Mouse (Mus musculus) frontal cortex, postnatal 25 days (tissue): Measurements from ENCODE around the gene Hist1h2bf.
"Not testable (repeated sequence)": the region's sequence is repeated elsewhere in the genome, so short reads cannot be mapped to it uniquely, and the experiment has no call there.

Source experiments
- DNase-seq, 2 experiments: peaks; one replicate each; pipeline ENCODE4 v3.0.0; 2022; ENCODE audit warnings: low spot score in 2 of 2

Gene Hist1h2bf

DNA sequence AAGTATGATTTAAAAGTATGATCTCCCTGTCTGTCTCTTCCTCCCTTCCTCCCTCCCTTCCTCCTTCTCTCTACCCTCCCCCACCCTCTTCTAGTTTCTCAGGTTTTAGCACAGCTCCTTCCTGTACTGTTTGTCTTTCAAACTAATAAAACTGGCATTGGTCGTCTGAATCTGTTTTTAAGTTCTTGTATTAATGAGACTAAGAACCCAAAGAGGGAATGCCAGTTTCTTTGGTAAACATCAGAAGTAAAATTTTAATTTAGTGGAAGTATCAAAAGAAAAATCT is 12.9 kb upstream of the Hist1h2bf start:
- DNase-seq, result no peak

DNA sequence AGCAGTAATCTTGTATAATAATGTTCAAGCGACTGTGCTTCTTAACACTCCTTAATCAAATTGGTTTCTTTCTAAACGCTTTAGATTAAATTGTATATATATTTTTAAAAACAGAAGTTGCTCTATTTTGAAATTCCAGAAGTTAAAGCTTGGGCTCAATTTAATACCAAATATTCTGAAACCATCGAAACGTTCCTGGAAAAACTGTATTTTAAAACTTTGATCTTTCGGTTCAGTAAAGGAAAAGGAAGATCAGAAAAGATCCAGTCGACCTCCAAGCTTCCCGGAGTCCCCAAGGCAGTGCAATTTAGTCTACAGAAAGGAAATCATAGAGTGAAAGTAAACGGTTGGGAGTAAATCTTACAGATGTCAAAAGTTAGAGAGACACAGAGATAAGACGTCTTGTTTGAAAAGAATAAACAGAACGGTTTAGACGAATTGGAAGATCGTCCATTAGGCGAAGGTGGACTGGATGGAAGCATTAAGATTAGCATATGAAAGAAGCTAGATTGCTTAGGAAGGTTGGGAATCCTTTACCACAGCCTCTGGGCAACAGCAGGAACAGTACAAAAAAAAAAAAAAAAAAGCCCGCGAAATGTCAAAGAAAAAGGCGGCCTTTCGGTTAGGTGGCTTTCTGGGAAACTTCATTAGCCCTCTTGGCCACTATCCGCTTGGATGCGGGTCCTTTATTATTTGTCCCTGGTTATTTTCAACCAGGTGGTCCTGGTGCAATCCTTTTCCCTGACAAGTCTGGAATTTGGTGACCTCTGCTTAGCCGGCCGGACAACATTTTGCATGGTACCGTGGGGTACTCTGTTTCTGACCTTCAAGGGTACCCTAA is 12.3 kb upstream of the Hist1h2bf start:
- DNase-seq, result no peak

DNA sequence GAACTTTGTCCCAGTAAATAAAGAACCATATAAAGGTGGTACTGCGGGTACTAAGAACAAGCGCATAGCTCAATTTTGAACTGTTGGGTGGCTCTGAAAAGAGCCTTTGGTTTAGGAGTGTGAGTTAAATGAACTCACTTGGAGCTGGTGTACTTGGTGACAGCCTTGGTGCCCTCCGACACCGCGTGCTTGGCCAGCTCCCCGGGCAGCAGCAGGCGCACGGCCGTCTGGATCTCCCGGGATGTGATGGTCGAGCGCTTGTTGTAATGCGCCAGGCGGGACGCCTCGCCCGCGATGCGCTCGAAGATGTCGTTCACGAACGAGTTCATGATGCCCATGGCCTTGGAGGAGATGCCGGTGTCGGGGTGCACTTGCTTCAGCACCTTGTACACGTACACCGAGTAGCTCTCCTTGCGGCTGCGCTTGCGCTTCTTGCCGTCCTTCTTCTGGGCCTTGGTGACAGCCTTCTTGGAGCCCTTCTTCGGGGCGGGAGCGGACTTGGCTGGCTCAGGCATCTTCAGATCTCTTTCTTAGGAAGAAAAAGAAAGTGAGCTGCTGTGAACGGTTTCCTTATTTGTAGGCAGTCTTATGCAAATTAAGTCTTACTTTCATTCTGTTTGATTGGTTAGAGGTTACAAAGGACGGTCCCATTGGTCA is 11.6 kb upstream of the Hist1h2bf start:
- DNase-seq, result peak; percentile 42 to 50

DNA sequence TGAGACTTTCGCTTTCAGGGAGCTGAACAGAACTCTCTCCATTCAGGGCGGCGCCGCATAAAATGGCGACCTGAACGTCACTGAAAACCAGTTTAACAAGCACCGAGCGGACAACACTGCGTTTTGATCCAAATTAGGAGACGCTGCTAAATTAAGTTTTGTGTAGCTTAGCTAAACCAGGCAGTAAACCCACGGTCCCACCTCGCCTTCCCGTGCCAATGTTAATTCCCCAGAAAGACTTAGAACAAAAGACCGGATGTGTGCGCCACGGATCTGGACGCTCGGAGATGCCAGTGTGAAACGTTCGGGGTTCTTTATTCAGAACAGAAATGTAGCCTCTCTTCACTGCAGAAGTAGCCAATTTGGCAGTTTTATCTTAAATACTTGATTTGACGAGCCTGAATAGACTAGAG is 11.0 kb upstream of the Hist1h2bf start:
- peak; percentile 52 to 53 for DNase-seq

DNA sequence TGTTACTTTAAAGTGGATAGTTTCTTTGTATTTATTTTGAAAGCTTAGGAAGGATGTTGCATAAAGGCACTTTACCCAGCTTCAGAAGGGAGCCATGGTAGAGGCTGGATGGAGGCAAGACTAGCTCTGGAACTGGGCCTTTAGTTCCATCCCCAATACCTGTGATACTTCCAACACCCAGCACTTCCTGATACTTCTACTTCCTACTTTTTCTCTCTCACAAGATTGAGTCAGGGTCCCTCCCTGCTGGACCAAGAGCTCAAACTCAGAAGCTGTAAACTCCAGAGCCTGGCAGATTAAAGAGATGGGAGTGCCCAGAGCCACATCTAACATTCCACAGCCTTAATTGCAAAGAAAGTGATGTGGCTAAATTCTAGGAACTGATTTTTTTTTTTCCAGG is 10.3 kb upstream of the Hist1h2bf start:
- no peak for DNase-seq

DNA sequence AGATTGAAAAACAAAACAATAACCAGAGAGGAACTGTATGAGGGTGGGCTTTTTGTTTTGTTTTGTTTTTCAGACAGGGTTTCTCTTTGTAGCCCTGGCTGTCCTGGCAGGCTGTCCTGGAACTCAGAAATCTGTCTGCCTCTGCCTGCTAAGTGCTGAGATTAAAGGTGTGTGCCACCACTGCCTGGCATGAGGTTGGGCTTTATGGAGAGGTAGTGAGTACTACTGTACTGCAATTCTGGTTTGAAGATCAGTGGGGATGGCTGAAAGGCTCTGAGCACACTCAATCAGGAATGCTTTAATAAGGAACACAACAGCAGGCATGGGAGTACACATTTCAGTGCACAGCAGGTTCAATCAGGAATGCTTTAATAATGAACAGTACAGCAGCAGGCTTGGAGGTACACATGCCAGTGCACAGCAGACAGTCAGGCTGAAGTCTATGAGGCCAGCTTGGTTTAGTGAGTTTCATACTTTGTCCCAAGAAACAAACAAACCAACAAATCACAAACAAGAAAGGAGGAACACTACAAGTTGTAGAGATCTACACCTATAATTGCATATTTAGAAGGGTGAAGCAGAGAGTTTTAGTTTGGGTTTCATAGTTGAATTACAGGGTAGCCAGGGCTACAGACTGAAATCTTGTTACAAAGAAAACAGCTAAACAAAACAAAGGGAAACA is 9.5 kb upstream of the Hist1h2bf start:
- no peak for DNase-seq

DNA sequence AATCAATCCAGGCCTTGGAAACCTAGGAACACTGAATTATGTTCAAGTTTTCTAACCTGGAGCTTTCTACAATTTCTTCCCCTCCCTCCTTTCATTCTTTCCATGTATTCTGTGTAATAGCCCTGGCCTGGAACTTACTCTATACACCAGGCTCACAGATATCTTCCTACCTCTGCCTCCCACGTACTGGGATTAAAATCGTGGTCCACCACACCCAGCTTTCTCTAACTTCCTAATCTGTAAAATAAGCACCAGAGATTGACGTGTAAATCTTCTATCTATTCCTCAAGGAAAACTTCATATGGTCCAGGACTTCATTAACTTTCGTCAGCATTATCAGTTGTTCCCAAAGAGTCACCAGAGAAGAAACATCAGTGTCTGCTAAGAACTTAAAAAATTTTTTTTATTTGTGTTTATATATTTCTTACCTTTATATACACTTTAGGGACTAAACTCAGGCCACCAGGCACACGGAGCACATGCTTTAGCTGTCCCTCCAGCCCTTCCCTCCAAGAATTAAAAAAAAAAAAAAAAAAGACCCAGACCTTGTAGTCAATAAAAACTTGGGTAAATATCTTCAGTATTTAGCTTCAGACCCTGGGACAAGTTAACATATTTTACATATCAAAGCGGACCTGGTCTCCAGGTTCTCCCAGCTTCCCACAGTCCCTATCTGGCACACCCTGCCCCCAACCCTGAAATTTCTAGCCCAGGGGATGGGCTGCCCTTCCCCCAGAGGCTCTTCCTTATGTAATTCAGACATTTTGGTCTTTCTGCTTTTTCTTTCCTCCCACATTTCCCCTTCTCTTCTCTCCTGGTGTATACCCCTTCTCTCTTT is 8.4 kb upstream of the Hist1h2bf start:
- DNase-seq, result no peak

DNA sequence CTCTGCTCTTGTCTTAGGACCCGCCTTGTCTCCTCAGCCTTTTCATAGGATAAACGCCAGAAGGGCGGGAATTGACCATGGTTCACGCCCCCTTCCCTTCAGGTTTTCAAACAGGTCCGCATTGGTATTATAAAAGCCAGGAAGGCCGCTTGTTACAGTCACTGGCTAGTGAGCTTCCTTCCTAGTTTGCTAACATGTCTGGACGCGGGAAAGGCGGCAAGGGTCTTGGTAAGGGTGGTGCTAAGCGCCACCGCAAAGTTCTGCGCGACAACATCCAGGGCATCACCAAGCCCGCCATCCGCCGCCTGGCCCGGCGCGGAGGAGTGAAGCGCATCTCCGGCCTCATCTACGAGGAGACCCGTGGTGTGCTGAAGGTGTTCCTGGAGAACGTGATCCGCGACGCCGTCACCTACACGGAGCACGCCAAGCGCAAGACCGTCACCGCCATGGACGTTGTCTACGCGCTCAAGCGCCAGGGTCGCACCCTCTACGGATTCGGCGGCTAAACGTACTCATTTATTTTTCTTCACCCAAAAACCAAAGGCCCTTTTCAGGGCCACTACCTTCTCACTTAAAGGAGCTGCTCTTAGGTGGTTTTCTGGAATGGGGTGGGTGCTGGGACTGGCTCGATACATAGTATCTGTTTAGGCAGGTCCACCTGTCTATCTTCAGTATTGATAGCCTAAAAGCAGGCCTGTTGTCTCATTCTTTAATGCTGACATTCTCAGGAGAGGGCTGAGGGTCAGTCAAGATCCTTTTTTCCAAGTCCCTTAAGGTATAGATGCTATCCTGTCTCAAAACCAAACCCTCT is 7.6 kb upstream of the Hist1h2bf start, which contains the start of gene Hist1h4d:
Gene Hist1h4d, plus strand, starts transcription at position 191 of the 811 bp plus-strand sequence.
- peak; percentile 97 to 99 for DNase-seq

DNA sequence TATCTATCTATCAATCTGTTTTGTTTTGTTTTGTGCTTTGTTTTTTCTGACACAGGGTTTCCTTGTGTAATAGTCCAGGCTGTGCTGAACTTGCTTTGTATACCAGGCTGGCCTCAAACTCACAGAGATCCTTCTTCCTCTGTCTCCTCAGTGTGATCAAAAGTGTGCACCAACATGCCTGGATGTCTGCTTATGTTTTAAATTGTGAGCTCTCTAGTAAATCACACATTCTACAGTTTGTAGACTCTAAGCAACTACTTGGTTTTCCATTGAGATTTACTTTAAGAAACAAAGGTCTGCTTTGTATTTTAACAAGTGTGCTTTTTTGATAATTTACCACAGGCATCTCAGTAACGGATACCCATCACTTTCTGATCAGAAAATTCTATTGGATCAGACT is 3.8 kb upstream of the Hist1h2bf start:
- no peak for DNase-seq

DNA sequence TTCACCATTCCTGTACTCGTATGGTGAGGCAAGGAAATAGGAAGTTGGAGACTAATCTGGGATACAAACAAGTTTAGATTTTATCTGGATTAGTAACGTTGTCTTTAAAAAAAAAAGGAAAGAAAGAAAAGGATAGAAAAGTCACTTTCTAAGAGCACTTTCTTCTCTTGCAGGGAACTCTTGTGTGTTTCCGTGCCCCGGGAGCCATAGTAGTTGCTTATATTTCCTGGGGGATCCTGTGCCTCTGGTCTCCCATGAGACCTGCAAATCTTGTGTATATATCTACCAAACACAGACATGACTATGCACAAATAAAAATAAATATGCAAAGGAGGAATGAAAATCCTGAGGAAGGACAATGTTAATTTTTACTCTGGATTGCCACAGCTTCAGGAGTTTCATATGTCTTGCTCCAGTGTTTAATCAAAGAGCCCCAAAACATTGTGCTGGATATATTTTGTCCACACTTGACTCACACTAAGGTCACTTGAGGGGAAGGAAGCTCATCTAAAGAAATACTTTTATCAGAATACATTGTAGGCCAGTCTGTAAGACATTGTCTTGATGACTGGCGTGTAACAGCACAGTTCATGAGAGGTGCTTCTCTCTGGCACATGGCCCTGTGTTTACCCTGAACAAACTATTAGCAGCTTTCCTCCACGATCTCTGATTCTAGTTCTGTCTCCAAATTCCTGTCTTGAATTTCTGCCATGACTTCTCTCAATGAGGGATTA is 3.1 kb upstream of the Hist1h2bf start:
- DNase-seq, result no peak

DNA sequence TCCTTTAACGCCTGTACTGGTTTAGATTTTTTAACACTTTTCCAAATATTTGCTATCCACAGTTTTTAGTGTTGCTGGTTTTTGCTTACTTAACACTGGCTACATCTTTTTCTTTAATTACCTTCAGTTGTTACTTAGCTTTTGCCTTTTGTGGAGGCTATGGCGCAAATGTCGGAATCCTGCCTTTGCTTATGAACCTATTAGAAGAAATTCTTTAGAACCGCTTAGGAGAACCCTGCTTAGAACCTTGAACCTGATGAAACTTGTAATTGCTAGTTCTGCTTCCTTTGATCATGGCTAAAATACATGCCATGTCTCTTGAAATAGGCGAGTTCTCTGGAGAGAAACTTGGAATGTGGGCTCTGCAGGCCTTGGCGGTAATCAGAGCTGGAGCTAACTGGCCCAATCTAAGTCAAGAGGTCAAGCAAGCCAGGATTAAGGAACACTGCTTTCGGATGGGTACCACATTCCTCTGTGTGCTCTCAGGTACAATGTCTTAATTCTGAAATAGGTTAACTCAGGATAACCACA is 2.4 kb upstream of the Hist1h2bf start:
- no peak for DNase-seq

DNA sequence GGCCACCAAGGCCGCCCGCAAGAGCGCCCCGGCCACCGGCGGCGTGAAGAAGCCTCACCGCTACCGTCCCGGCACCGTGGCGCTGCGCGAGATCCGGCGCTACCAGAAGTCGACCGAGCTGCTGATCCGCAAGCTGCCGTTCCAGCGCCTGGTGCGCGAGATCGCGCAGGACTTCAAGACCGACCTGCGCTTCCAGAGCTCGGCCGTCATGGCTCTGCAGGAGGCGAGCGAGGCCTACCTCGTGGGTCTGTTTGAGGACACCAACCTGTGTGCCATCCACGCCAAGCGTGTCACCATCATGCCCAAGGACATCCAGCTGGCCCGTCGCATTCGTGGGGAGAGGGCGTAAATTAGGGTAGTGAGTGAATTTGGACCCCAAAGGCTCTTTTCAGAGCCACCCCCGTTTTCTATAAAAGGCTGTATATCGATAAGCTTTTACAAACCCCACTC is 1.9 kb upstream of the Hist1h2bf start:
- DNase-seq, result not testable (repeated sequence)

DNA sequence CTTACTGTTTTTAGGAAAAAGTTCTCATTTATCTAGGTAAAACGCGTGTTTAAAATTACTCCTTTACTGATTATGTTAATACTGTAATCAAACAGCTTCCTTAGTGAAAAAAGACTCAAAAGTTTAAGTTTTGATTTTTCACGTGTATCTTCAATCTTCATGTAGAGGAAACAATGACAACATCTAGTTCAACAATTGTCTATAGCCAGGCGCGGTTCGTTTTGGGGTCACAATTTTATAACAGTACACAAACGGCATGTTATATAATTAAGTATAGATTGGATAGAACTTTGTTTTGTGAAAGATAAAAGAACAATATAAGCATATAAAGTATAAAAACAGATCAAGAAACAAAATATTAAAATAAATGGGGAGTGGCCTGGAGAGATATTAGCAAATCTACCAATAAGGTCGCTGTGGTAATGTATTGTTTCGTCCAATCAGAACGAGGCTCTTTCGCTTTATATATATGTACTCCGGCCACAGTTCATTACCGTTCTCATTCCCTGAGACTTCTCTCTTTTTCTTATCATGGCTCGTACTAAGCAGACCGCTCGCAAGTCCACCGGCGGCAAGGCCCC is 1.4 kb upstream of the Hist1h2bf start, which contains the start of gene Hist1h3d:
Gene Hist1h3d, plus strand, starts transcription at position 493 of the 581 bp plus-strand sequence.
- peak; percentile 20 to 49 for DNase-seq

DNA sequence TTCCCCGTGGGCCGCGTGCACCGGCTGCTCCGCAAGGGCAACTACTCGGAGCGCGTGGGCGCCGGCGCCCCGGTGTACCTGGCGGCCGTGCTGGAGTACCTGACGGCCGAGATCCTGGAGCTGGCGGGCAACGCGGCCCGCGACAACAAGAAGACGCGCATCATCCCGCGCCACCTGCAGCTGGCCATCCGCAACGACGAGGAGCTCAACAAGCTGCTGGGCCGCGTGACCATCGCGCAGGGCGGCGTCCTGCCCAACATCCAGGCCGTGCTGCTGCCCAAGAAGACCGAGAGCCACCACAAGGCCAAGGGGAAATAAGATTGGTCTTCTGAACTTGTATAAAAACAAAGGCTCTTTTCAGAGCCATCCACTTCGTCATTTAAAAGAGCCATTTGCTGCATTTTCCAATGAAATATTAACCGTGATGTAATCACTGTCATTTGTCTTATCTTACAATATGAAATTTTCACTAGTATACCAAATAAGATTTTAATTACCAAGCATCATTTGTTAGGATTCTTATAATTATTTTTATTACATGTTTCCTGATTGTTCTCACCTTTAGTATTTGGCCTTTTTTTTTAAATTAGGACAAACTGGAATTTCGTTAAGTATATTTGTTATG is 662 bp upstream of the Hist1h2bf start:
- not testable (repeated sequence) for DNase-seq

DNA sequence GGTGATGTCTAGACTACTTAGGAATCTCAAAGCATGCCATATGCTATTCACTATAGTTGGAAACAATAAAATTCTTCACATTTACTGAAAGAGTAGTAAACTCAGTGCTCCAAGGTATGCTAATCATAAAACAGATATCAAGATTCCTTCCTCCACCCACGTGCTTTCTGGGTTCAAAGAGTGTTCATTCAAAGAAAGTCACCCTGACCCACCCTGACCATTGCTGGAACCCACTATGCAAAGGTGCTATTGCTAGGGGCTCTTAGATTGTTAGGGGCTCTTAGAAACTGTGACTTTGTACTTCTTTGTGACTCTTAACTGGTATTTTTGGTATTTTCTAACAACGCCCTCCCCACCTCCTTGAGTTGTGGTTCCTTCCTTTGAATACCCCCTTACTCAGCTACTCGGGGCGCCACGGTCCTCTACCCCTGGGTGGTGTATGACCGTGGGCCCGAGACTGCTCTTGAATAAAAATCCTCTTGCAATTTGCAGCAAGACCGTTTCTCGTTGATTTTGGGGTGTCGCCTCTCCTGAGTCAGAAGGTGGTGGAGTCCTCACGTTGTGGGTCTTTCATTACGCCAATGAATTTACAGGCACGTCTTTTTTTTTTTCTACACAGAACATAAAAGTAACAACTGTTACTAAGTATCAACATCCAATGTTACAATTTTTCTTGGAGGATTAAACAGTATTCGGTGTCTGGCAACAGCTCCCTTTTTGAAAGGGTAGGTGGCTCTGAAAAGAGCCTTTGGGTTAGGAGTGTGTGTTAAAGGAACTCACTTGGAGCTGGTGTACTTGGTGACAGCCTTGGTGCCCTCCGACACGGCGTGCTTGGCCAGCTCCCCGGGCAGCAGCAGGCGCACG is 730 bp downstream of the Hist1h2bf start:
- not testable (repeated sequence) for DNase-seq

DNA sequence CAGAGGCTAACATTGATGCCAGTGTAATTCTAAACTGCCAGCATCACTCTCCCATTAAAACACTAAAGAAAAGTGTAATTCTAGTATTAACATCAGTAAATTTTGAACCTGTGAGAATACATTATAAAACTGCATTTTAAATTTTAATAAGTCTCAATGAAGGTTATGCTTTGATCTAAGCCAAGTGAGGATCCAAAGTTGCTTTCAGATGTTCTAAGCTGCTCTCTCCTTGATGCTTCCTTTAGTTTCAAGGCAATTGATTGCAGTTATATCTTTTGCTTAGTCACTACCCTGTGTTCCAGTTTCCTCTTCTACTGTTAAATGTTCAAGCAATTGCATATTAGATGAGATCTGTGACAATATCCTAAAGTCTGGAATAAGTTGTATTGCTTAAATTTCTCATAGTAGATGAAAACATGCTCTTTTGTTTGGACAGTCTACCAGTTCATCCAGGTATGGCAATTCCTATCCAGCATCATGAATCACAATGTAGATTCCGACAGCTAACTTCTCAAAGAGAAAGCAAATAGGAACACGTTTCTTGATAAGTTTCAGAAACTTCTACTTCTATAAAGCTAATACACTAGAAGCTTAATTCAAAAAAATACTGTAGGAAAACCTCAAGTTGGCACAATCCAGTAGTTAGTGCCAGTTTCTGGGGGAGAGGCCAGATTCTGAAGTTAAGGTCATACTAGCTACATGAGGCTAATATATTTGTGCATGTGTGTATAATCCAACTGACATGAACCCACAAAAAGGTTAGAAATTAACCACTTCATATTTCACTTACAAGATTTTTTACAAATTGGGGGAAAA is 1.6 kb downstream of the Hist1h2bf start:
- DNase-seq, result no peak
